Mouse (Mus musculus): ENCODE results near the gene Smad3.

DNA sequence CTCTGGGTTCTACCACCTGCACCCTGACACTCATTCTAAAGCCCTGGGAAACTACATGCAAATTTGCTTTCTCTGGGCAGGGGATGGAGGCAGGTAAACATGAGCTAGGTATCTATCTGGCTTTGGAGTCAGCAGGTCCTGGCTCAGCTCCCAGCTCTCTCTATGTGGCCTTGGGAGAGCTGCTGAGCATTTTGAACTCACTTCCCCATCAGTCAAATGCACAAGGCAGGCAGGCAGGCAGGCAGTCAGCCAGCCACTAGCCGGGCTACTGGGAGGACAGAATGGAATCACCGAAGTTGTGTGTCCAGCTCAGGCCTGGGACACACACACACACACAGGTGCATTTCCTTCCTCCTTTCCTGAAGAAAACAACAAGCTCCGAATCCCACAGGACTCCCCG is 58.6 kb downstream of the Smad3 start:
- TF ChIP-seq CTCF (IDR thresholded peaks at IDR 0.05; ENCODE audit: borderline replicate concordance, extremely low read depth, insufficient read depth, insufficient read length): no peak
- no peak for TF ChIP-seq POLR2A (IDR thresholded peaks at IDR 0.05; ENCODE audit: borderline replicate concordance, extremely low read depth, insufficient read depth, insufficient read length, poor library complexity, severe bottlenecking)

Data from brain, embryonic 14.5 days (tissue).